Mouse (Mus musculus): ENCODE results near the gene Psg19. TPM values are rescaled to one million over a fixed set of nuclear protein-coding genes. Genes with fewer than 3 reads are reported as not detected.
"Not testable (repeated sequence)": the region's sequence is repeated elsewhere in the genome, so short reads cannot be mapped to it uniquely, and the experiment has no call there.

Gene Psg19
- polyA plus RNA-seq, 1 experiment from 2014 or later = not detected

DNA sequence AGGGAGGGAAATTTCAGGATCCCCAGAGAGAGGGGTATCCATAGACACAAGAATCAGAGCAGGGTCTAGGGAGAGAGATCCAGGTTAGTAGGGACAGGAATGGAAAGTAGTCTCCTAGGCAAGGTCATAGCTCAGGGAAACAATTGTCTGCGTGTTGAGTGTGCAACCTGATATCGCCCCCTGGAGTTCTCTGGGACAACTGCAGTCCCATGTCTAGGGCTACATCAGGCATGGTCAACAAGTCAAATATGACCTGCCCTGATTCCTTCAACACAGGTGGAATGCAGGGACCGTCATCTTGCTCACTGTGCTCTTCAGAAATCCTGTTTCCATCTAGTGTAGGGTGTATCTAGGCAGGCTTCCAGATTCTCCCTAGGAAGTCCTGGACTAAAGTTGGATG, 809 bp upstream of the Psg19 start:
- H3K36me3 ChIP-seq (replicated peaks; ENCODE audit: insufficient read depth, low read length) = no peaks in the 10 kb centered on the region
- ATAC-seq = no peak
- no peaks in the 10 kb centered on the region for H3K4me1 ChIP-seq (ENCODE audit: insufficient read depth)
- TF ChIP-seq CTCF (IDR thresholded peaks at IDR 0.05; ENCODE audit: low read depth) (peak; percentile 35), EP300 (IDR thresholded peaks at IDR 0.05; ENCODE audit: low read depth) (no peak)
- DNase-seq = no peak
- H3K27me3 ChIP-seq (ENCODE audit: insufficient read depth, low read length) = no peaks in the 10 kb centered on the region
- H3K9ac ChIP-seq (replicated peaks) = no peak overlapping the region
- H3K9me3 ChIP-seq (ENCODE audit: low read length) = no peaks in the 10 kb centered on the region
- WGBS (ENCODE audit: insufficient replicate concordance) = 36% methylated on average over 3 of the region's 3 CpGs
- H3K4me3 ChIP-seq (ENCODE audit: low read depth, low read length) = no peak overlapping the region
- H3K4me2 ChIP-seq (ENCODE audit: low read depth, low read length) = no peak overlapping the region
- no peak overlapping the region for H3K27ac ChIP-seq (ENCODE audit: low read depth)

DNA sequence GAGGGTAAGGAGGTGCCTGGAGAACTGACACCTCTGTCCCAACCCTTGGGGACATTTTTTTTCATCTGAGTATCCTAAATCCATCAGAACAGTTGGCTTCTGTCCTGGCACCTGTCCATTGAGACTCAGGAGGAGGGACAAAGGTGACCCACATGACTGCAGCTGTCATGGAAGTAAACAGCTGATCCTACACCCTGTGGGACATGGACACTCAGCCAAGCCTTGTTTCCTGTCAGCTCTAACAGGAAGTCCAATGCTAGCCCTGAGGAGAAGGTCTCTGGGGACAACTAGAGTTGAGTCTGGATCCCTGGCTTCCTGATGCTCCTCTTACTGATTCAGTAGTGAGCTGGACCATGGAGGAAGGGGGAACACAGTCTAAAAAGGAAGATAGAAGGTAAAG, 7.6 kb downstream of the Psg19 start:
- not testable (repeated sequence) for H3K4me2 ChIP-seq (ENCODE audit: low read depth, low read length); ATAC-seq; DNase-seq; H3K9ac ChIP-seq (replicated peaks); H3K4me3 ChIP-seq (ENCODE audit: low read depth, low read length); H3K9me3 ChIP-seq (ENCODE audit: low read length); H3K36me3 ChIP-seq (replicated peaks; ENCODE audit: insufficient read depth, low read length); H3K4me1 ChIP-seq (ENCODE audit: insufficient read depth); H3K27me3 ChIP-seq (ENCODE audit: insufficient read depth, low read length); H3K27ac ChIP-seq (ENCODE audit: low read depth)

- TF ChIP-seq CTCF (IDR thresholded peaks at IDR 0.05; ENCODE audit: low read depth) = peak; percentile 52
- not testable (repeated sequence) for H3K27ac ChIP-seq (ENCODE audit: low read depth); H3K9me3 ChIP-seq (ENCODE audit: low read length); DNase-seq; H3K36me3 ChIP-seq (replicated peaks; ENCODE audit: insufficient read depth, low read length); H3K4me2 ChIP-seq (ENCODE audit: low read depth, low read length); H3K9ac ChIP-seq (replicated peaks); H3K27me3 ChIP-seq (ENCODE audit: insufficient read depth, low read length); H3K4me1 ChIP-seq (ENCODE audit: insufficient read depth); ATAC-seq; H3K4me3 ChIP-seq (ENCODE audit: low read depth, low read length)
- 30% methylated on average over 2 of the region's 2 CpGs for WGBS (ENCODE audit: insufficient replicate concordance)
These were observed 17.0 kb downstream of the Psg19 start for GRCm38 (mm10) chr7:18781301-18781700.

- no peak overlapping the region for H3K9ac ChIP-seq (replicated peaks)
- H3K9me3 ChIP-seq (ENCODE audit: low read length) = no peaks in the 10 kb centered on the region
- DNase-seq = no peak
- no peak overlapping the region for H3K27ac ChIP-seq (ENCODE audit: low read depth)
- no peaks in the 10 kb centered on the region for H3K27me3 ChIP-seq (ENCODE audit: insufficient read depth, low read length)
- no peak overlapping the region for H3K4me2 ChIP-seq (ENCODE audit: low read depth, low read length)
- no peak for TF ChIP-seq EP300 (IDR thresholded peaks at IDR 0.05; ENCODE audit: low read depth)
- TF ChIP-seq CTCF (IDR thresholded peaks at IDR 0.05; ENCODE audit: low read depth) = no peak
- H3K4me3 ChIP-seq (ENCODE audit: low read depth, low read length) = no peak overlapping the region
- H3K36me3 ChIP-seq (replicated peaks; ENCODE audit: insufficient read depth, low read length) = no peaks in the 10 kb centered on the region
- no peaks in the 10 kb centered on the region for H3K4me1 ChIP-seq (ENCODE audit: insufficient read depth)
- ATAC-seq = no peak
These were observed 19.0 kb downstream of the Psg19 start for GRCm38 (mm10) chr7:18779337-18779781.

- H3K4me3 ChIP-seq (ENCODE audit: low read depth, low read length); H3K27me3 ChIP-seq (ENCODE audit: insufficient read depth, low read length); H3K4me2 ChIP-seq (ENCODE audit: low read depth, low read length); H3K4me1 ChIP-seq (ENCODE audit: insufficient read depth); H3K9ac ChIP-seq (replicated peaks); H3K27ac ChIP-seq (ENCODE audit: low read depth); H3K9me3 ChIP-seq (ENCODE audit: low read length); DNase-seq; H3K36me3 ChIP-seq (replicated peaks; ENCODE audit: insufficient read depth, low read length); ATAC-seq: not testable (repeated sequence)
- WGBS (ENCODE audit: insufficient replicate concordance) = 70% methylated on average over 1 of the region's 2 CpGs
These were observed 35.4 kb downstream of the Psg19 start for GRCm38 (mm10) chr7:18762885-18763284.

- not testable (repeated sequence) for H3K27ac ChIP-seq (ENCODE audit: low read depth); H3K27me3 ChIP-seq (ENCODE audit: insufficient read depth, low read length); H3K4me1 ChIP-seq (ENCODE audit: insufficient read depth); H3K4me3 ChIP-seq (ENCODE audit: low read depth, low read length); H3K9ac ChIP-seq (replicated peaks); H3K36me3 ChIP-seq (replicated peaks; ENCODE audit: insufficient read depth, low read length); ATAC-seq; DNase-seq; H3K9me3 ChIP-seq (ENCODE audit: low read length); H3K4me2 ChIP-seq (ENCODE audit: low read depth, low read length)
- 60% methylated on average over 7 of the region's 7 CpGs for WGBS (ENCODE audit: insufficient replicate concordance)
These were observed 38.2 kb downstream of the Psg19 start for GRCm38 (mm10) chr7:18760152-18760551.

DNA sequence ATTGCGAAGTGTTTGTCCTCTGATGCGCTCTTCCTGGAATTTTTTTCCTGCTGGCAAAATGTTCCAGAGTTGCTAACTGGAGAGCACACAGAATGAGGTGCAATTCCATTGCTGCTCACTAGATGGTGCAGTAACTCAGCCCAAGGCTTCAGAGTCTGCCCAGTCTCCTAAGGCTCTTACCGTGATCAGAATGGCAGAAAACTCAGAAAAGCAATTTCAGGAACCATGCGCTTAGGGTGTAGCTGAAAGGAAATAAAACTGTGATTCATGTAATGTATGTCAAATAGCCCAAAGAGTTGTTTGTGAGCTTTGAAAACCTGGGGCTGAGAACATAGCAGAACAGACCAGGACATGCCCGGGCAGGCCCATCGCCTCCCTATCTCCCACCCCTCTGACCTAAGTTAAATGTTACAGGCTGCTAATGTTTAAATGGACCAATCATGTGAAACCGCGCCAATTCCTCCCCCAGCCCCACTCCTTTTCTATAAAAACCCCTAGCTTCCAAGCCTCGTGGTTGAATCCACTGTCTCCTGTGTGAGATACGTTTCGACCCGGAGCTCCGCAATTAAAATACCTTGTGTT, 48.3 kb downstream of the Psg19 start:
- H3K9me3 ChIP-seq (ENCODE audit: low read length); H3K36me3 ChIP-seq (replicated peaks; ENCODE audit: insufficient read depth, low read length); H3K27ac ChIP-seq (ENCODE audit: low read depth); H3K4me2 ChIP-seq (ENCODE audit: low read depth, low read length); H3K4me3 ChIP-seq (ENCODE audit: low read depth, low read length); H3K27me3 ChIP-seq (ENCODE audit: insufficient read depth, low read length); H3K4me1 ChIP-seq (ENCODE audit: insufficient read depth); H3K9ac ChIP-seq (replicated peaks): not testable (repeated sequence)
- DNase-seq (peak; percentile 55), ATAC-seq (peak; percentile 64)
- peak; percentile 85 for TF ChIP-seq CTCF (IDR thresholded peaks at IDR 0.05; ENCODE audit: low read depth)
- 50% methylated on average over 11 of the region's 13 CpGs for WGBS (ENCODE audit: insufficient replicate concordance)
